Mouse (Mus musculus) spleen, postnatal 36 days (tissue): ENCODE data around the gene Pnmt.
A peak's percentile ranks its signal among the peaks of the same experiment; 100 is the strongest.

ENCODE experiments used
- DNase-seq, 2 experiments: peaks; one replicate each; pipeline ENCODE4 v3.0.0; 2022; ENCODE audit warnings: low spot score in 2 of 2, mixed read lengths in 1 of 2

Gene Pnmt

DNA sequence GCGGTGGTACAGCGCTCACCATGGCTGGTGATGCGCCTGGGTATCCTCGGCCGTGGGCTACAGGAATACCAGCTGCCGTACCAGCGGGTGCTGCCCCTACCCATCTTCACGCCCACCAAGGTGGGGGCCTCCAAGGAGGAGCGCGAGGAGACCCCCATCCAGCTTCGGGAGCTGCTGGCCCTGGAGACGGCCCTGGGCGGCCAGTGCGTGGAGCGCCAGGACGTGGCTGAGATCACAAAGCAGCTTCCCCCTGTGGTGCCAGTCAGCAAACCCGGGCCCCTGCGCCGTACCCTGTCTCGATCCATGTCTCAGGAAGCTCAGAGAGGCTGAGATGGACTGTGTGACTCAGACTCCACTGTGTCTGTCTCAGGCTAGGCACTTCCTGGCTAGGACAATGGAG, 2.0 kb upstream of the Pnmt start:
- no peak for DNase-seq

- DNase-seq: no peak
Observed at GRCm38 (mm10) chr11:98384721-98385637, 1.3 kb upstream of the Pnmt start.

DNA sequence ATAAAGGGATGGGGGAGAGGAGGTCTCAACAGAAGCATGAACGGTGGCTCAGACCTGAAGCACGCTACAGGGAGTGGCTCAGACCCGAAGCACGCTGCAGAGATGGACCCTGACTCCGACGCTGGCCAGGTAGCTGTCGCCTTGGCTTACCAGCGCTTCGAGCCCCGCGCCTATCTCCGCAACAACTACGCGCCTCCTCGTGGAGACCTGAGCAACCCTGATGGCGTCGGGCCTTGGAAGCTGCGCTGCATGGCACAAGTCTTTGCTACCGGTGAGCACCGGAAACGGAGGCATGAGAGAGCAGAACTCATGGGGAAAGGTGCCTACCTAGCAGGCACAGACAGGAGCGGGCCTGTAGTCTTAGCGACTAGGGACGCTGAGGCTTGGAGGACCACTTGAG, 346 bp downstream of the Pnmt start:
- DNase-seq: no peak

DNA sequence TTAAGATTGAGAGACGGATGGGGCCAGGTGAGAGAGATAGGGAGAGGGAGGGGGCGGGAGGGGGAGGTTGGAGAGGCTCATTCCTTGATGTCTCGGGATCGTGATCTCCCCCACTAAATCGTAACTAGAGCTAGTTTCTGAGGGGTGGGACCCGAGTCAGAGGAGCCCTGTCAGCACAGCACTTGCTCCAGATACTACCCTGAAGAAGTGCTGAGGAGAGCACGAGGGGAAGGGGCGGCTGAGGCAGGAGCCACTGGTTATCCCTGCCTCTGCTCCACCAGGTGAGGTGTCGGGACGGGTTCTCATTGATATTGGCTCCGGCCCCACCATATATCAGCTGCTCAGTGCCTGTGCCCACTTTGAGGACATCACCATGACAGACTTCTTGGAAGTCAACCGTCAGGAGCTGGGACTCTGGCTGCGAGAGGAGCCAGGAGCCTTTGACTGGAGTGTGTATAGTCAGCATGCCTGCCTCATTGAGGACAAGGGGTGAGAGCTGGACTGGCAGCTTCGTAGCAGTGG, 867 bp downstream of the Pnmt start:
- no peak for DNase-seq

- DNase-seq: no peak
Observed at GRCm38 (mm10) chr11:98388282-98388681, 2.0 kb downstream of the Pnmt start.

- DNase-seq: peak; percentile 34 to 49
Observed at GRCm38 (mm10) chr11:98389221-98389780, 3.1 kb downstream of the Pnmt start.

DNA sequence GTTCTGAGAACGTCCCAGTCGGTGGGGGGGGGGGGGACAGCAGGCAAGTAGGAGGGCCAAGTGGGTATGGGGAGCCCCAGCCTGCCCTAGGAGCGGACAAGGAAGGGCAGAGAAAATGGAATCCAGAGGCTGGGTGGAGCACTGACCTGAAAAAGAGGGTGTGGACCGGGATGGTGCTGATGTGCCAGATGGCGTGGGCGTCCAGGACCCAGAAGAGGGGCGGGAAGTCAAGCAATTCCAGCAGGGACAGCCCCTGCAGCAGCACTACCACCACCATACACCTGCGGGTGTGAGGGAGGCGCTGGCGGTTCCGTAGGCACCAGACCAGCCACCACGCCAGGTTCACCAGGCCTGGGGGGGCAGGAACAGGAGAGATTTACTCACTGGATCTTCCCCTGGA, 3.9 kb downstream of the Pnmt start:
- no peak for DNase-seq

- no peak for DNase-seq
Observed at GRCm38 (mm10) chr11:98392034-98392433, 5.8 kb downstream of the Pnmt start.

DNA sequence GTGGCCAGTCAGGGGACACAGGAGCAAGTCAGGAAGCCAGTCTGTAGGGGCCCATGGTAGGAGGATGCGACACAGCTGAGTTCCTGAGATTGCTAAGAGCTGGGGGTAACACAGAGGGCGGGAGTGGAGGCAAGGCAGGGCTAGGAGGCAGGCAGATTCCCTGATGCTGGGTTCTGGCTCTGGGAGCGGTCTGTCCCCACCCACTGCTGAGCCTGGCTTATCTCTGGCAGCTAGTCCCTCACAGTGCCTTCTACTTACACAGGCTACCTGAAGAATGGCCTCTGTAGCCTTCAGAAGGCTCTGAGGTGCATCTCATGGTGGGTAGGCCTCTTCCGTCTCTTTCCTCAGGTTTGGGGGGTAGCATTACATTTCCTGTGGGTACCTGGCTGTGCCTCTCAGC, 6.4 kb downstream of the Pnmt start:
- peak; percentile 32 to 38 for DNase-seq

DNA sequence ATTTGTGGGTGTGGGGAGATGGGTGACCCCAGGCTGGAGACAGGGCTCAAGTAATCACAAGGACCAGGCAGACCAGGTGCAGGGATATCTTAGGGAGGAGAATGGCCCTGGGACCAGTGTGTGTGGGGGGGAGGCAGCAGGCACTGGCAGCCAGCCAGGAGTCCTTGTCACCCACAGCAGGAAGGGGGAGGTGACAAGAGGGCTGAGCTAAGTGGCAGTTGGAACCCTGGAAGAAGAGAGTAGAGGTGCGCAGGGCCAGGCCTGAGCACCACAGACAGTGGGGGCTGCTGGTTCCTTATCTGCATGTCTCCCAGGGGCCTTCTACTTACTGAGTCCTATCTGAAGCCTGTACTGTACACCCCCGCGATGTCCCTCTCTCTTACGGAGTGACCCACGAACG, 7.1 kb downstream of the Pnmt start:
- peak; percentile 53 to 54 for DNase-seq

DNA sequence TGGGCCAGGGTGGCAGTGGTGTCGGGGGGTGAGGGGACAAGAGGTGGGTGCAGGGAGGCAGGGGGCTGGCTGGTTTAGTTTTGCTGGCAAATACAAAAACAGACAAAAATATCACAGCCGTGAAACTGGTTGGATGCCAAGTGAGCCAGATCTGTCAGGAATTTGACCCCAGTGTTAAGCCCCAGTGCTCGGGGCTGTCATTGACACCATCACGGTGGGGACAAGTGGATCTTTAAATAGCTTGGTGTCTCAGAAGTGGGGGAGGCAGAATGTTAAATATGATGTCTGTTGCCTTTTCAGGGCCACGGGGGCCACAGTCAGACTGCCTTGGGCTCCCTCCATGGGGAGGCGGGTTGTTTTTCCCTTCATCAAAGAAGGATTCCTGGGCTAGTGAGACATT, 8.1 kb downstream of the Pnmt start:
- DNase-seq: no peak

- peak; percentile 22 to 27 for DNase-seq
Observed at GRCm38 (mm10) chr11:98395041-98395440, 8.8 kb downstream of the Pnmt start.

- DNase-seq: no peak
Observed at GRCm38 (mm10) chr11:98397946-98398345, 11.7 kb downstream of the Pnmt start.

DNA sequence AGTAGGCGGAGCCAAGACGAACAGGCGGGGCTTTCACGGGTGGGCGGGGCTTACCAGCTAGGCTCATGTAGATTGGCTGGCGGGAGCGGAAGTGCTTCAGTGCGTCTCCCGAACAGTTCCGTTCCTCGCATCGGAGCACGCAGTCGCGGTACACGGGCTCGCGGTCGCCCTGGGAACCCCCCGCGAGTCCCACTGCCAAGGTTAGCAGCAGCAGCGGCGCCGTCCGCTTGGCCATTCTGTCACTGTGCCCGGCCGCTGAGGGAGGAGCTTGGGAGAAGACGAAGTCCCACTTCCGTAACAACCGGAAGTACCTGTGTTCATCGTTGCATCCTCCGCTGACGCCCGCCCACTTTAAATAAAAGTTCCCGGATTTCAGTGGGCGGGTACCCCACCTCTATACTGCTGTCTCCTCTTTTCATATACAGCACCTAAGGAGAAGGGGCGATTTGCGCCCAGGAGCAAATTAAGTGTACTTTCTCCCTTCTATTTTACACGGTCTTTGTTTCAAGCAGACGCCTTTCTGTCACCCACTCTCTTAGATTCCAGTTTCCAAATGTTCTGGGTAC, 14.0 kb downstream of the Pnmt start, which contains the start of gene Pgap3:
Pgap3 (minus strand) TSS at position 330 of the 566 bp plus-strand sequence.
- DNase-seq: peak; percentile 87 to 89

GRCm38 (mm10) chr11:98400816-98401215, 14.6 kb downstream of the Pnmt start:
- no peak for DNase-seq

GRCm38 (mm10) chr11:98406621-98407020, 20.4 kb downstream of the Pnmt start:
- no peak for DNase-seq

DNA sequence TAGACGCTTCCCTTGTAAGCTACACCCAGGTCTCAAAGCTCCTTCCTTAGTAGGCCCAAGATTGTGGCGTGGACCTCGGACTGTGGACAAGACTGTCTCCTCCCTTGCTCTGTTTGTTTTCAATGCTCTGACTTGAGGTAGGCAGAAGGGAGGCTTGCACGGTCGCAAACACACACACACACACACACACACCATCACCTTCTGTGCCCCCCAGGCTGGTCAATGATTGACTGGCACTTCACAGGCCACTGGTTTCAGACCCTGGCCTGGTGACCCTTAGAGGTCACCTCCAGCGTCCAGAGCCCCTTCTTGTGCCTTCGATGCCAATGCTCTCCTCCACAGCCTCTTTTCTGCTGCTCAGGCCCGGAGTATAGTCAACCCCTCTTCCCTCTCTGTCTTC, 22.6 kb downstream of the Pnmt start:
- DNase-seq: no peak

- DNase-seq: no peak
Observed at GRCm38 (mm10) chr11:98409341-98409822, 23.1 kb downstream of the Pnmt start.

GRCm38 (mm10) chr11:98412273-98412796, 26.1 kb downstream of the Pnmt start, which contains the start of gene Erbb2:
Erbb2 (plus strand) TSS chr11:98412470.
- no peak for DNase-seq

DNA sequence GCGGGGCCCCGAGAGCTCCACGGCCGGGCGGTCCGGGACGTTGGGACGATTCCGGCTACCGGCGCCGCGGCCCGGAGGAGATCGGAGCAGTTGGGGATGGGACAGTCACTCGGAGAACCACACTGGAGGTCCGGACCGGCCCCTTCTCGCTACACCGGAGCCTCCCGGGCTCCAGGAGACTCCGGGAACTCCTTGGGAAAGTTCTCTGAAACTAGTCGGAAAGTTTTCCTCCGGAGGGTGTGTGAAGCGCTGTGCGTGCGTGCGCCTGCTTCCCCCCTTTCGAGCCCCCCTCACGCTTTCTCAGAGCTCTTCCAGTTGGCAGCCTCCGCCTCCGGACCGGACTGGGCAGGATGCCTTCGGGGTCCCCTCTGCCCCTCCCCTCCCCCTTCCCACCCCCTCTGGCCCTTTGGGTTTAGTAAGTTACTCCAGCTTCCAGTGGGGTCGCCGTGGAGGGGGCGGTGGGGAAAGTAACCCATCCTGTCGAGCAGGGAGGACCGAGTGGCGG, 26.6 kb downstream of the Pnmt start:
- DNase-seq: no peak

GRCm38 (mm10) chr11:98413731-98414130, 27.5 kb downstream of the Pnmt start:
- no peak for DNase-seq

- no peak for DNase-seq
Observed at GRCm38 (mm10) chr11:98414162-98414561, 27.9 kb downstream of the Pnmt start.
